Mouse (Mus musculus): ENCODE results near the gene Hhatl.

- TF ChIP-seq POLR2A (IDR thresholded peaks at IDR 0.05; ENCODE audit: borderline replicate concordance, extremely low read depth, insufficient read depth, insufficient read length, poor library complexity, severe bottlenecking) (no peak), CTCF (IDR thresholded peaks at IDR 0.05; ENCODE audit: borderline replicate concordance, extremely low read depth, insufficient read depth, insufficient read length) (no peak)
Observed at GRCm38 (mm10) chr9:121744051-121744450, 48.3 kb downstream of the Hhatl start.

All from brain, embryonic 14.5 days (tissue).